Mouse (Mus musculus) WW6 (cell line): Measurements from ENCODE around the gene Msantd2.

Experiments used
- DNase-seq: peaks from one replicate; pipeline ENCODE4 v3.0.0-alpha.2; 2013; ENCODE audit warnings: low read depth, low spot score

The Msantd2 gene

DNA sequence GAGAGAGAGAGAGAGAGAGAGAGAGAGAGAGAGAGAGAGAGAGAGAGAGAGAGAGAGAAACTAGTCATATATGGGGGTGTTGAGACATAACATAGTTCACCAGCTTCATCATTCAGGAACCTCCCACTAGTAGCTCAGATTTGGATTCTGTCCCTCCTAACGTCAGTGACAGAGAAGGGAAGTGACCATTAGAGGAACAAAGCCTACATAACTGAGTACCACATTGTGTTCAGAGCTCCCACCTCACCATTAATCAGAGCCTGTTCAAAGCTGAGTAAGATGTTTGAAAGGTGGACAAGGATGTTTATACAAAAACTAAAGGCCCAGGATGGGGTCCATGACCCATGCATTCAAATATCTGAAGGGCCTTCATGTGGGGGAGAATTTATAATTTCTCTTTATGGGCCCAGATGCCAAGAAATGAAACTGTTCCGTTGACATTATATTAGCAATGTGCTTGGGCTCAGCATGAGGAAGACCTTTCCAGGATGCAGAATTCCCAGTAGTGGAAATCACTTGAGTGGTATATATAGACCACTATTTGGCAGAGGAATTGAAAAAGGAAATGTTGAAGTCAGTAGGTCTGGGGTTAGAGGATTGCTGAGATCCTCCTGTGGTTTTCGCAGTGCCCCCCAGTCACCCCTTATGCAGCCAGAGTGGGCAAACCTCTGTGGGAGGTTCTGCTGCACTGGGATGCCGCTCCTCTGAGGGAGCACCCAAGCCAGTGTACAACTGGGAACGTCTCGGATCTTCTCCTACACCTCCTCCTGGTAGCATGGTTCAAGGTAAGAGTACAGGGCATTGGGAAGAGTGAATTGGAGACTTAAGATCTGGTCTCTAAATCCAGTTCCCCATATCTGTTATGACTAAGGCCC is 51.8 kb downstream of the Msantd2 start:
- no peak for DNase-seq

DNA sequence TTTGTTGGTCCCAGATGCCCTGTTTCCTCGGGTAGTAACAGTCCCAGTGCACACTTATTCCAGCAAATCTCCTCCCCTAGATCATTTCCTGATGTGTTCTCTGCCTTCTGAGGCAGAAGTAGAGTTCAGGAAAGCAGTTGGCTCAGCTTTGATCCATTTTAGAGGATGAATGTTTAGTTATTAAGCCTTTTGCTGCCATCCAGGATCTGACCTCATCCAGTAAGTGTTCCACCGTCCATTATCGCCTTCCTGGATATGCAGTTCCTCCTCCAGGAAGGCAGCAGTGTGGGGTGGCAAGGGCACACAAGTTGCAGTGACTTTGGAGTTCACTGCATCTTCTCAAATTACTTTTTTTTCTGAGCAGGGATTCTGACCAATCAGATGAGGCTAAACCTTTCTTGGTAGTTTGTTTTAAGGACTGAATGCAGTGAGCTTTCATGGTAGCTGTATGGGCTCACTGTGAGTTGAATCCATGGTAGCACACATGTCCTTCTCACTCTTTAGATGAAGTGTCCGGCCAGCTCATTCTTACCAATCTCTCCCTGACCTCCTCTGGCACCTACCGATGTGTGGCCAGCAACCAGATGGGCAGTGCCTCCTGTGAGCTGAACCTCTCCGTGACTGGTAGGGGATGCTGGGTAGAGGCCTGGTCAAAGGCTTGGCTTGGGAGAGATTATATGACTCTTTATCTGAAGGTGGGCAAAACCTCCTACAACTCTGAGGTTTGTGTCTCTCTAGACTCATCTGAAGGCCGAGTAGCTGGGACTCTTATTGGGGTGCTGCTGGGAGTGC is 52.9 kb downstream of the Msantd2 start:
- DNase-seq: no peak

DNA sequence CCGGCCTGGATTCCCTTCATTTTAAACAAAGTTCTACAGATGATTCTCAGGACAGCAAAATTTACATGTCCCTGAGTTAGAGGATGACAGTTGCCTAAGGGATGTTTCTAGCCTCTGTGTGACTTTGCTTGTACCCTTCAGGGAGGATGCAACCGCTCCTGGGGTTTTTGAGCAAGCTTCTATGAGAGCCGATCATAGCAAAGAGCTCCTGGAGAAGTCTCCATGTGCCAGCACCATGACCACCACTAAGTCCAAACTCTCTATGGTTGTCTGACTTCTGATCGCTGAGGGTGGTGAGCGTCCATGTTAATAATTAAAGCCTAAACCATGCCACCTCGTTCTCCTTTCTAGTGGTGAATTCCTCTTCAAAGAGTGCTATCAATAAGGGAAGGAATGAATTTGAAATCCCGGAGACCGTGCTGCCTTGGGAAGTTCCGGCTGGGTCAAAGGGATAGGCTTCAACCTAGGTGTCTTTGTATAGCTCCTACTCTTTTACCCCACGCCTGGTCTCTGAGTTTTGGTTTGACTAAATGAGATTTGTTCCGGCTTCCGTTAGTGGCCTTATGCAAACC is 54.8 kb downstream of the Msantd2 start:
- no peak for DNase-seq

DNA sequence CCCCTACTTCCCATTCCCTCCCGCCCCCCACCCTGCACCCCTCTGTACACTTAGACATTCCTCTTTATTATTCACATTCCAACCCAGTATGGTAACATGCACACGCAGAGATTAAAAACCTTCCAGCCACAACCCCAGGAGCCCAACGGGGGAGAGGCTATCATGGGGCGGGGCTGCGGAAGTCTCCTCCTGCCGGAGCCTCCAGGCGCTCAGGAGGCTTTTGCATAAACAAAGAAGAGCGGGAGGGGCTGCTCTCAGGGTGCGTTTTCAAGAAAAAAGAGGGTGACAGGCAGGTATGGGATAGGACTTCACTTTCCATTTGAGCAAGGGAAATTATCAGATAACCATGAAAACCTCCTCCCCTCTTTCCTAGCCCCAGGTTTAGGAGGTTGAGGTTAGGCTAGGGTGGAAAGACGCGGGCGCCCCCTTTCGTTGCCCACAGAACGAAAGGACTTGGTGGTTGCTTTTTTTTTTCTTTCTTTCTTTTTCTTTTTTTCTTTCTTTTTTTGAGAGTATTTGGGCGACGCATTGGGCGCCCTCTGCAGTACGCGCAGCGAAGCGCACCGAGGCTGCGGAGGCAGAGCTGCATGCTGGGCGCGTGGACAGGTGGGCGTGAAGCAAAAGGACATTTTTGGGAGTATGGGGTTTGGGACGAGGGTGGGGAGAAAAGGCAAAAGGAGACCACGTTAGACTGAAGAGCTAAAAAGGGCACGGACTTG is 55.5 kb downstream of the Msantd2 start:
- DNase-seq: peak; percentile 54

DNA sequence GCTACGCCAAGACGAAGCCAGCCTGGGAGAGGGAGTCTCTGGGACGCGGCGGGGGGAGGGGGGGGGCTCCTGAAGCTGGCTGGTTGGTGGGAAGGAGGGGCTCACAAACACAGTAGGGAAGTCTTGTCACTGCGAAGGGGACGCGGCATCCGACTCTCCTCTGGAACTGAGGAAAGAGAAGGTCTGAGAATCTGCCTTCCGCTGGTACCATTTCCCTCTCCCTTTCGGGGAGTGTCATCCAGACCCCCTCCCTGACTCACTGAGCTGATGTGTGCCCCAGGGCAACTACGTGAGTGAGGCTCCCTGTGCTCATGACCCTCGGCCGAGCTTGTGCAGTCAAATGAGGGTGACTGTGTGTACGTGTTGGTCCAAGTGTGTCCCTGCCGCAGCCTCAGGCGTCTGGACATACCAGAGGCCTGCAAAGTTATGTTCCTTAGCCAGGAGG is 56.1 kb downstream of the Msantd2 start:
- DNase-seq: no peak

DNA sequence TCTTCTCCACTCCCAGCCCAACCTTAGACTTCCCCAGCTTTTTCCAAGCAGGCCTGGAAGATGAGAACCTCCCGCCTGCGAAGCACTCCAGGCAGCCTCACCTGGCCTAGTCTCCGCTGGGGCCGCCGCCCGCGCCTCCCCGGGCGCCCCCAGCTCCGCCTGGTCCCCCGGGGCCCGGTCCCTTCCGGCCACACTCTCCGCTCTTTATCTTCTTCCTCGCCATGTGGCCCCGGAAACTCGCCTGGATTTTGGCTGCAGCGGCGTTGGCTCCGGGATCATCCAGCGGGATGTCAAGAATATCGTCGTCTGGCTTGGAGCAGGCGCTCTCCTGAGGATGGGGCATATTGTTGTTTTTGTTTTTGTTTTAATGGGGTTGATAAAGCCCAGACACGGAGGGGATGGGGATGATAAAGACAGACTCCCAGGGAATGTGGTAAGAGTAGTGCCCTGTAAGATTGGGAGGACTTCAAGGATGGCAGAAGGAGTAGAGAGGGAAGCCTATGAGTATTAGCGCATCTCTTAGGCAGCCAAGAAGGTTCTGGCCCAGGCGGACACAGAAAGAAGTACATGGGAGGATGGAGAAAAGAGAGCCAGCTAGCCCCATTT is 56.8 kb downstream of the Msantd2 start:
- no peak for DNase-seq

DNA sequence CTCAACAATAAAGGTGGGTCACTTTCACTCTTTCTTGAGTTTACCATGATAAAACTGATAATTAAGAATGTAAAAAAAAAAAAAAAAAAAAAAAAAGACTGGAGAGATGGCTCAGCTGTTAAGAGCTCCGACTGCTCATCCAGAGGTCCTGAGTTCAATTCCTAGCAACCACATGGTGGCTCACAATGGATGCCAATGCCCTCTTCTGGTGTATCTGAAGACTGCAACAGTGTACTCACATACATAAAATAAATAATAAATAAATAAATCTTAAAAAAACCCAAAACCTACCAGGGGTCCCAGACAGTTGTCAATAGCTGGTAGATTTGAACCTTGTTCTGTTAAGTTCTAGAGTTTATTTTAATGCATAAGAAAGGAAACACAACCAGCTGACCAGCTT is 57.8 kb downstream of the Msantd2 start:
- DNase-seq: no peak

DNA sequence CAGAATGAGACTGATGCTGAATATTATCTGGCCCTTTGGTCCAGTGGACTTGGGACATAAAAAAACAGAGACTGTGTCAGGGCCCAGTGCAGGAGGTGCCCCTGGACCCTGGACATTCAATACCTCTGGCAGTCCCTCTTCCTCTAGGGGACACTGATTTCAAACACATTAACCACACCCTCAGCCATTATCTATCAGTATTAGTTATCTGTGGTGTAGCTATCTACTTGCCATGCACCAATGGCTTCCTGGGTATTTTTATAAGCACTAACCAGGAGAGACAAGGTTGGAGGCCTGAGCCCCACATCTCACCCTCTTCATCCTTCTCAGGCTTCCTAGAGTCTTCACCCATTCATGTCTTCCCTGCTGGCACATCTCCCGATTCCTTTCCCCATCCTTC is 61.3 kb downstream of the Msantd2 start:
- no peak for DNase-seq

DNA sequence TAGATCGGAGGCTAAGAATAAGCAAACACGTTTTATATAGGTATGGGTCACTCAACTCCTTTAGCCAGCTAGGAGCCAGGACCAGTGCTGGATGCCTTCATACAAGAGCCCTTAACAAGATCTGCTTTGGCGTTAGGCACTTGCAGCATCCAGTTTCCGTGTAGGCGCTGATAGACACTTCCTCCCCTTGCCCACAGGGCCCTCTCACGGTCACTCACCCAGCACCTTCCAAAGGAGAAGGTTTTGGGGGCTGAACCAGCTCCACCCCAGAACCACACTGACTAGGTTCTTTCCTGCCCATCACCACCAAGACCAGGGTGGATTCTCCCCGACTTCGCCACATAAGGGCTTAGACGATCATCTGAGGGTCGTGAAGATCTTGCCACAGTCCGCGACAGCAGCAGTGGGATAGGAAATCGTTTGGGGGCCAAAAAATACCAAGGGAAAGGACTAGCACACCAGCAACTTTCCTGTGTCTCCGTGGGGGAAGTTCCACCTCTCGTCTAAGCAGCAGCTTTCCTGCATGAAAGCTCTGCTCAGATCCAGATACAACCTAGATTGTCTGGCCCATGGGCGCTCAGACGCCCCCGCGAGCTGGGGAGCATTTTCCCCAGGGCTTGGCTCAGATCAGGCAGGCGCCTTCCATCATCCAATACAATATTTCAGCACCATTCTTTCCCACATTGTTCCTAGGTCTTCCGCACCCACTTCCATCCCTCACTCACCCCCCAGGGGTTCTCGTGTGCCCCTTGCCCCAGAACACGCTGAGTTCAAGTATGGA is 62.8 kb downstream of the Msantd2 start:
- DNase-seq: no peak

DNA sequence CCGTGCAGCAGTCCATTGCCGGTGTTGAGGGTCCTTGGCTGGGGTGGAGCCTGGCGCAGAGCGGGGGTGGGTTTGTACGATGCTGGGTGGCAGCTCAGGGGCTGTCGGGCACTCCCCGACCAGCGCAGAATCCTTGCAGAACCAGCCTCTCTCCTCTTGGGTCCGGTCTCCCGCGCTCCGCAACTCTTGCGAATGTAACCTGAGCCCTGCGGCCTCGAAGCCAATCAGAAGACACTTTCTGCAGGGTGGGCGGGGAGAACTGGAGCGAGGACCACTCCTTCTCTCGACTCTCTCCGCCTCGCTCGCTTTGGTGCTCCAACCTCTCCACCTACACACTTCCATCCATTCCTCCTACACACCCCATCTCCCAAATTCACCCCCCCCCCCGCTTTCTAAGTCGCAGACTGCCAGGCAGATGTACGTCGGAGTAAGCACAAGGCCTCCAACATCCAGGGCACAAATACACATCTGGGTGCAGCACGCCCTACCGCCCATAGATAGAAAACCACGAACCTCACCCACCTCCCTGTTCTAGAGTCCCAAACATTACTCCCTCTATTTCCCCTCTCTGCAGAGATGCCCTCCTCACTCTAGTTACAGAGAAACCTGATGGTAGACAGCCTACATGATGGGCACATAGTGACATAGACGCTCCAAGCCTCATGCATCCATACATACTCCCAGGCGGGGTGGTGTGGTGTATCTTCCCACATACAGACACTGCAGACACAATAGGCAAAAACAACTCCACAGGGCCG is 63.6 kb downstream of the Msantd2 start, which contains the start of gene Nrgn:
Nrgn (minus strand) TSS at position 369 of the 758 bp plus-strand sequence.
- peak; percentile 80 for DNase-seq

DNA sequence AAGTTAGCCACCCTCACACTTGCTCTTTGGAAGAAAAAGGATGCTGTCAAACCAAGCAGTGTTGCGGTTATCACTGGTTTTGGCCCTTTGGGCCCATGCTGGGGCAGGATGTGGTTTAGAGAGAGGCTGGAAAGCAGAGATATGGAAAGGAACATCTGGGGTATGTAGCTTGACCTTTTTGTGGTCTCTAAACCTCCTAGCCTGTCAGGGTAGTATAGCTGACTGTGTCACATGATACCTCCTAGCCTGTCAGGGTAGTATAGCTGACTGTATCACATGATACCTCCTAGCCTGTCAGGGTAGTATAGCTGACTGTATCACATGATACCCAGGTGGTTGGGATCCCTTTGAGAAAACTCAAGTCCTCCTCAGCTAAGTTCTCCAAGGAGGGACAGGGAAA is 65.2 kb downstream of the Msantd2 start:
- DNase-seq: no peak

DNA sequence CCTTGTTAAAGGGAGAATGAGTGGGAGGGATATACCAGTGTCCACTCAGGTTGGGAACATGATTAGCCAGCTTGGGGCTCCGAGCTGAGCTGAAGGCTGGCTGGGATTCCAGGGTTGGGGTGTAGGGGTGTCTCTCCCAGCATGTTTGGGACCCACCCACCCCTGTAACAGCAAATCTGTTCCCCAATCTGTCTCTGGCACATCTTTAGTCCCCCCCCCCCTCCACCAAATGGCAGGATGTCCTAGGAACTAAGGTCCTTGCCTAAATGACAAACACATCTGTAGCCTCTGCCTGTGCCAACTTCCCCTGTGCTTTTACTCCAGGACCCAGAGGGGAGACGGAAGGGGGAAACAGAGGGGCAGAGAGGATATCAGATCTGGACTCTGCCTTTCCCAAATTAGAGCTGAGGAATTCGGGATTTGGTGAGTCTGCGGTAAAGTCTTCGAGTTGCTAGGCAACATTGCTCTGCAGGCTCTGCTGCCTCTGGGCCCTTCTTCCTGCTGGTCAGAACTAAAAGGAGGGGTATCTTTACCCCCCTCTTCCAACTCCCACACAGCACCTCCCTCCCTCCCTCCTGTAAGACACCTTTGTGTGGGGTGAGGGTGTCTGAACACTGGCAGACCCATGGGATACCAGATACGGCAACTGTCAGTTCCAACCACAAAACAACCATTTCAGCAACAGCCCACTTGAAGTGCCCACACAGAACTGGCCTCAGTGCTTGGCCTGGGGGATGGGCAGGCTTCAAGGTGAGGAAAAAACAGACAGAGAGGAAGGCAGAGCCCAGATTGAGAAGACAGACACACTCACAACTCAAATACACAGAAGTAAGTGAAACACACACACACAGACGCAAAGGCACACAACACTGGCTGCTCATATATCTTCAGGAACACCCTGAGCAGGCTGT is 66.0 kb downstream of the Msantd2 start, which contains the start of gene Siae:
Siae (plus strand) TSS at position 861 of the 911 bp plus-strand sequence.
- no peak for DNase-seq

DNA sequence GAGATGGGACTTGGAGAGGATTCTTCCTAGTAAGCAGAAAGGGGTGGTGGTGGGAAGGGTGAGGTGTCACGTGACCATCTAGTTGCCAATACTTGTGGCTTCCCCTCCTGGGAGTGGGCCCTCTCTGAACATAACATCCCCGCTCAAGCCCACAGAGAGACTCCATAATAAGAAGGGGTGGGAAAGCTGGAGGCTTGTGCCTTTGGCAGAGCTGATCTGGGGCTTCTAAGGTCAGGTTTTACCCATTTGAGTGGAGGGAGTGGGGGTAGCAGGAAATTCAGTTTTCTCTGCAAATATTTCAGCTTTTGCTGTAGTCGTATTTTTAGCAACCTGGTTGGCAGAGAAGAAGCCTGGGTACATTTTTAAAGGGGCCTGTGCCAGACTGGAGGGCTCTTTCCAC is 67.2 kb downstream of the Msantd2 start:
- DNase-seq: no peak

DNA sequence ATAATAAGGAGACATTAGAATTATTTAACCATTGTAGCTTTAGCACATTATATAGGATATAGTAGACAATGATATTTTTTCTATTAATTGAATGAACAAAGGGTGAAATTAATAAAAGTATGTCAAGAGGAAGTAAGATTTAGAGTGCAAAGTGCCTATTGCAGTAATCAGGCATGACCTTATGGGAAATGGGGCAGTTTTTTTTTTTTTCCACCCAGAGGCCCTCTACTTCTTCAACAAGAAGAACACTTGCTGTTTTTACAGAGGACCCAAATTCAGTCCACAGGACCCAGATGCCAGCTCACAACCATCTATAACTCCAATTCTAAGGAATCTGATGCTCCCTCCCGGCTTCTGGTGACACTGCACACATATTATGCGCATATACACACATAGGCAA is 71.5 kb downstream of the Msantd2 start:
- DNase-seq: no peak

DNA sequence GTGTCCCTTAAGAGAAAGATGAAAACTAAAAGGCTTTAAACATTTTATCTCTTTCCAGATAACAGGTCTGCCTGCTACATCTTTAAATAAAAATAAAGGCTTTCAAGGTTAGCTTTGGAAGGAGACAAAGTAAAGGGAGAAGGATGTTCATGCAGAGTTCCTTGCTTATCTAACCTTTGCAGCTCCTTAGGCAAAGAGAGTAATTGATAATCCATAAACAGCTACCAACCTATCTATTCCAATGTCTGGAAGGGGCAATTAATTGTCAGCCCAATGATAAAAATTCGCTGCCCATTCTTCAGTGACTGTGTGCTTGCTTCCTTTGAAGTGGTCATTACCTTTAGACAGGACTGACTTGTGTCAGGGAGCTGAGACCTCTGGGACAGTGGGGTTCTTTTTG is 74.7 kb downstream of the Msantd2 start:
- DNase-seq: no peak

DNA sequence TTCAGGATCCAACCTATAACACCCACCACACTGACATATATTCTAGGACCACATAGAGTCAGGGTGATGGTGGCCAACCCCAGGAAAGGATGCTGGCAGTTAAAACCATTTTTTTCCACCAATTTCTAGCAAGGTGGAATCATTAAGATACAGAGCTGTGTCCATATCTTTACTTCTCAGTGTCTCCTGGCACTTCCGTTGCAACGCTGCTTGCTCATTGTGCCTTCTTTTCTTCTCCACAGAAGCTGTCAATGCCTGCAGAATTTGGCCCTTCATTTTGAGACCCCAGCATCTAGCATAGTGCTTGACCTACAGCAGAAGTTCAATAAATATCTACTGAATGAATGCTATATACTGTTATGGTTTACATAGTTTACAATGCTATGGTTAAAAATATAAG is 77.9 kb downstream of the Msantd2 start:
- DNase-seq: no peak

DNA sequence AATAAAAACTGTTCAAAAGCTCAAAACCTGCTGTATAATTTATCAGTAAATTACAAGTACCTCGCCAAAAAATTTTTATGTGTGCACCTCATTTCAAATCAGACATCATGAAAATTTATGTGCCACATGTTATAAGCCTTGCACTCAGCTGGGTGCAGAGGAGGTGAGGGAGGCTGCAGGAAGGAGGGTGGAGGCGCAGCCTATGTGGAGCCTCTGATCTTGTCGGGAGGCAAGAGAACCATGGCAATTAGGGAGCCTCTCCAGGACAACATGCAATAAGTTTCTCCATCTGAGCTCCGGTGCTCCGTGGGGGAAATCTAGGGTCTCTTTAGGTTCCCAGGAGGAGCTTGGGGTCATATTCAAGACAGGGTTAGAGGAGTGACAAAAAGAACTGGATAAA is 78.3 kb downstream of the Msantd2 start:
- no peak for DNase-seq

DNA sequence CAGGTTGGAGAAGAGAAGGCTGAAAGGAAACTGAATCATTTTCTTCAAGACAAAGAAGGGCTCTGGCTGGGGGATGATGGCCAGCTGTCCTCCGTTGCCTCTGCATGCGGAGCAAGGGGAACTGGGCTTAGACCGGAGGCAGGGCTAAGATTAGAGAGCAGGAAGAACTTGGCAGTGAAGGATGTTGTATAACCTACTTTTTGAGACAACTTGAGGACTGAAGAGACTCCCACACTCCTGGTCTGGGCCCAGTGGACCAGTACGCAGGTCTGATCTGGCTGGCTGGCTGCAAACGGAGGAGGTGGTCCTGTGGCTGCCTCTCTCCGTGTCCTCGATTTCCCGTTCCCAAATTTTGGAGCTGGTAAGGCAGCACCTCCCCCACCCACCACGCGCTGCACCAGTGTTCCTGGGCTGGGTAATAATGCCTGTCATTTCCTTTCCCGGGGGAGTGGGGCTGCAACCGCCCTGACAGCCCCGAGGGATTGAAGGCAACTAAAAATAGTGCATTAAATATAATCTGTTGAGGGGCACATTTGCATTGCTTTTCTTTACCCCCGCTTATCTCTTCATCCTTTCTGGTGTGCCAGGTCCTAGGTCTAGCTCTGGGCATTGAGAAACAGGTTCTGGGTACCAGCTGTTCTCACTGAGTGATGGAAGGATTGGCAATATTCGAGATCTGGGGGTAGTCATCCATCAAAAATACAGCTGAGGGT is 78.9 kb downstream of the Msantd2 start:
- no peak for DNase-seq
